Mouse (Mus musculus) 416B (cell line): ENCODE results near the gene Ctrb1.

Experiments used
- DNase-seq: peaks from one replicate; pipeline ENCODE4 v3.0.0; 2011; ENCODE audit warnings: low read depth

Ctrb1 gene

GRCm38 (mm10) chr8:111690960-111691445 lies at the start of gene Ctrb1:
TSS of gene Ctrb1 (minus strand) at chr8:111691010.
- no peak for DNase-seq

- no peak for DNase-seq
These were observed 49.5 kb upstream of the Ctrb1 start for GRCm38 (mm10) chr8:111740301-111740711.

- peak; percentile 54 for DNase-seq
These were observed 48.8 kb upstream of the Ctrb1 start for GRCm38 (mm10) chr8:111739604-111740003.

GRCm38 (mm10) chr8:111738867-111739266 lies 48.1 kb upstream of the Ctrb1 start:
- no peak for DNase-seq

GRCm38 (mm10) chr8:111736321-111736720 lies 45.5 kb upstream of the Ctrb1 start:
- DNase-seq = no peak

- DNase-seq = no peak
These were observed 45.0 kb upstream of the Ctrb1 start for GRCm38 (mm10) chr8:111735791-111736190.

- DNase-seq = peak; percentile 74
These were observed 44.5 kb upstream of the Ctrb1 start for GRCm38 (mm10) chr8:111735335-111735761.

GRCm38 (mm10) chr8:111734244-111734960 lies 43.6 kb upstream of the Ctrb1 start:
- no peak for DNase-seq

- no peak for DNase-seq
These were observed 42.9 kb upstream of the Ctrb1 start for GRCm38 (mm10) chr8:111733581-111734243.

- no peak for DNase-seq
These were observed 41.7 kb upstream of the Ctrb1 start for GRCm38 (mm10) chr8:111732406-111733085.

- peak; percentile 88 for DNase-seq
These were observed 41.2 kb upstream of the Ctrb1 start for GRCm38 (mm10) chr8:111732004-111732403.

- no peak for DNase-seq
These were observed 40.6 kb upstream of the Ctrb1 start for GRCm38 (mm10) chr8:111731231-111731977.

GRCm38 (mm10) chr8:111729233-111730170 lies 38.7 kb upstream of the Ctrb1 start:
- no peak for DNase-seq

GRCm38 (mm10) chr8:111728481-111728880 lies 37.7 kb upstream of the Ctrb1 start:
- no peak for DNase-seq

- no peak for DNase-seq
These were observed 36.7 kb upstream of the Ctrb1 start for GRCm38 (mm10) chr8:111727553-111727952.

- DNase-seq = peak; percentile 82
These were observed 35.5 kb upstream of the Ctrb1 start for GRCm38 (mm10) chr8:111726102-111726900.

GRCm38 (mm10) chr8:111725341-111725740 lies 34.5 kb upstream of the Ctrb1 start:
- DNase-seq = no peak

- DNase-seq = peak; percentile 83
These were observed 29.3 kb upstream of the Ctrb1 start for GRCm38 (mm10) chr8:111720115-111720544.

GRCm38 (mm10) chr8:111718937-111719336 lies 28.1 kb upstream of the Ctrb1 start:
- DNase-seq = no peak

- no peak for DNase-seq
These were observed 27.1 kb upstream of the Ctrb1 start for GRCm38 (mm10) chr8:111717866-111718265.
